Mouse (Mus musculus) yolk sac, embryonic 10.5 days (tissue): ENCODE measurements around the gene Car10.

Experiments
- DNase-seq: peaks from one replicate; pipeline ENCODE4 v3.0.0-alpha.2; 2017; ENCODE audit warnings: low spot score

Car10 gene

DNA sequence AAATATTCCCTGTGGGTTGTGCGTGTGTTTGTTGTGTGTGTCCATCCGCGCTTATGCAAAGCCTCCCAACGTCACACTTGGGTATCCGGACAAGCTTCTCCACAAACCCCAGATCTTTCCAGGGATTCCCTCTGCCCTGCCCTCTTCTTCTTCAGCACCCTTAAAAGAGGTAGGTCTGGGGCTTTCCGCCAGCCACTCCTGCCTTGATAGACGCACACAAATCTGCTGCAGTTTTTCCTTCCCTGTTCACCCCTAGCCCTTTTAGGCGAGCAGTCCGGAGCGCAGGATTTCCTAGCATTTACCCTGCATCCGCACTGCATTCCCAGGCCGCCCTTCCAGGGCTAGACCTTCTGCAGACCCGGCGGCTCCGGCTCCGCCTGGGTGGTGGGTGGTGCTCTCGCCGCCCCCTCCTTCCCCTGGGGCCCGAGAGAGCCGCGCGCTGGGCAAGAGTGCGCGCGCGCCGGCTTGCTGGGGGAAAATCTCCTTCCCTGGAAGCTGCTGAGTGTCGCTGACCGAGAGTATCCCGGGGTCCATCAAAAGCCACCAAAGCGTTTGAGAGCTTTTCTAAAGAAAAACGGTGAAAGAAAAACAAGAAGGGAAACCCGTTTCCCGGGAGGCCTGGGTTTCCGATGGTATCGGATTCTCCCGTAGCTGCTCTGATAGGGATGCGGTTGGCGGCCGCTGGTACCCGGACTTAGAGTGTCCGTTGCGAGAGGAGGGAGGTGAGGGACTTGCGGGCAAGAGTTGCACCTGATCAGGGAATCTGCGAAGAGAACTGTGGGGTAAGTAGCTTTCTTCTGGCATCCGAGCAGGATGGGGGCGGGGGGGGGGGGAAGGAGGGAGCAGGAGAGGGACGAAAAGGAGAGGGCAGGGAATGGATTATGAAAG, at the start of gene Car10:
TSS of gene Car10 (plus strand) at position 88 of the 888 bp plus-strand sequence.
- DNase-seq, result no peak

DNA sequence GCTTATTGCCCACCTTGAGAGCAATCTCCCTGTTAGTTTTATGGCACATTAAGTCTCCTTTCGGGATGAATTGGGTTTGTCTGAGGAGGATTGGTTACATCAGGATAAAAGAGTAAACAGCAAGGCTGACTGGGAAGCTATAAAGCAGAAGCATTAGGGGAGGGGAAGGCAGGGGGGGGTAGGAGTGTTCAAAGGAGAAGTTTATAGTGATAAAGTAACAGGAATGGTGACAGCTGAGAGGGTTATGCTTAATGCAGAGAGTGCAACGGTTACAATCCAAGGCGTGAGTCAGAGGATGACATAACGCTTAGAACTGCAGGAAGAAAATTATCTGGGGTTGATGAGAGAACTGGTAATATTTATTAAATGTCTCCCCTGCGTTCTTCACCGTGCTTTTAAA, 32.8 kb upstream of the Car10 start:
- DNase-seq, result no peak

DNA sequence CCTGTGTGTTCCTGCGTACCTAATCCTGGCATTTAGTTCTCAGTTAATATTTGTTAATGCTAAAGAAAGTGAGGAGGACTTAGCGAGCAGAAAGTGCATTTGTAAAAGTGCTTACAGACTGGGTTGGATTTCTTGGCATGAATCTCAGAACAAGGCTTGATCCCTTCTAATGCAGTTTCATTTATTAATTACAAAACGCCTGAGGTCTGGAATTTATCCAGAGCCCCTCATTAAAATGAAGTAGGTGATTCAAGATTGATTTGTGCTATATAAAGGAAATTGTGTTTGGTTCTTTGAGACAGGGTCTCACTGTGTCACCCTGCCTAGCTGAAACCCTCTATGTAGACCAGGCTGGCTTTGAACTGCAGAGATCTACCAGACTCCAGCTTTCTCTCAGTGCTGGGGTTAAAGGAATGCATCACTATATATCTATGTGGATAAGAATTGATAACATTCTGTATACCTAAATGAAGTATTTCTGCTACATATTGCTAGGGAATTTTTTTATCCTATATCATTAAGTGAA, 32.1 kb upstream of the Car10 start:
- no peak for DNase-seq

DNA sequence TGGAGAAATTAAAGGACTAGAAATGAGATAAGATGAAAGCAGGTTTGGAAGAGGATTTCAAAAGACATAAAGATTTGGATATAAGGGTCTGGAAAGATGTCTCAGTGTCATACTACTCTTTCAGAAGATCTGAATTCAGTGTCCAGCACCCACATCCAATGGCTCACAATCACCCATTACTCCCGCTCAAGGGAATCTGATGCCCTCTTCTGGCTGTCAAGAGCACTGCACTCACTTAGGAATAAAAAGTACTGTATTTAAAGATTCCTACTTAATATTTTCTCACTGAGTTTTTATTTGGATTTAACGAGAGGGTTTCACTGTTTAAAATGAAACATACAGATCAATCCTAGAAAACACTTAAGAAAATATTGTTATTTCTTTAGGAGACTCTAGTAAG, 2.2 kb upstream of the Car10 start:
- no peak for DNase-seq

DNA sequence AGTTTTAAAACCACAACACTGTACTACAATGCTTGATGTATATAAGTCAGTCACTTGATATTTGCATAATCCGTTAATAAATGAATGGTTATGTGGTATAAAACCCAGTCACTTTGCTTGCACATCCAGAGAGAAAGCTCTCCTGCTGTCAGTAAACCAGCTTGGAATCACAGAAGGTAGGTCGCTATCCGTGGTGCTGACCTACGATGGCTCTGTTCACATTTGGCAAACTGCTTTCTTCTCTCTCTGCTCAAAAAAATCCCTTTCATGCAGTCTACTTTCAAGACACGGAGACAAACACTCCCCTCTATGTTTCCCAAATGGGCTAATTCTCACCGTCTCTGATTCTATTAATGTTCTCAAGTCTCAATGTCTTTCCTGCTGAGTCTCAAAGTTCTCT, 827 bp upstream of the Car10 start:
- DNase-seq, result peak; percentile 15

DNA sequence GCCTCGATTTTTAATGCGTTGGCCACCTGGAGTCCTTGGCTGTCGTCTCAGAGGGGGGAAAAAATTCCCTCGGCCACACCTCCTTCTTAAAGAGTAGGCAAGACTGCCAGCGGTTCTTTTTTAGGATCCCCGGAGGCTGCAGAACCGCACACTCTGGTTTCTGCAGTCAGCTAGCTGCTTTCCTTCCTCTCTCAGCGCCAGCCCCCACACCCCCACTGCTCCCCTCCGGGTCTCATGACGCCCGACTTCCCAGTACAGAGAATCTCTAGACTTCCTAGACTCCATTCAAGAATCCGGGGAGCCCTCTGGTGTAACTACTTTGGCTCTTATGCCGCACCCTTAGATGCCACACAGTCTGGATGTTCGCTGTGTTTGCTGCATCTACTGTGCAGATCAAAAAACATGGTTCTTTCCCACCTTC, 387 bp upstream of the Car10 start:
- DNase-seq, result no peak

DNA sequence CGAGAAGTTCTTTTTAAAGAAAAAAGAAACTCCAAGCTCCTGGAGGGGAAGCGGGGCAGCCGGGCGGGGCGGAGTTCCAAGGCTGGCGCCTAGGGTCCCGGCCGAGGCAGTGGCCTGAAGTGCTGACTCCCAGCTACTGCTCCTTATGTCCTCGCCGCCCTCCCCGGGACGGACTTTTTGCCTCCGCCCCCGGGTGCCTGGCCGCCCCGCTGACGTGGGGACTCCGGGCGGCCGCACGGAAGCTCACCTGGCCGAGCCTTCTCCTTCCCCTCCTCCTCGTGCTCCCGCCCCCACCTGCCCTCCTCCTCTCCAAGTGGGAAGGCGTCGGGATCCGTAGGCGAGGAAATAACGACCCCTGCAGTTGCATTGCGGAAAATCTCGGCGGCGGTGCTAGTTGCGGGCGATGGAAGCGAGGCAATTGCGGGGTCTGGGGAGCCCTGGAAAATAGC, 1.1 kb downstream of the Car10 start:
- no peak for DNase-seq

DNA sequence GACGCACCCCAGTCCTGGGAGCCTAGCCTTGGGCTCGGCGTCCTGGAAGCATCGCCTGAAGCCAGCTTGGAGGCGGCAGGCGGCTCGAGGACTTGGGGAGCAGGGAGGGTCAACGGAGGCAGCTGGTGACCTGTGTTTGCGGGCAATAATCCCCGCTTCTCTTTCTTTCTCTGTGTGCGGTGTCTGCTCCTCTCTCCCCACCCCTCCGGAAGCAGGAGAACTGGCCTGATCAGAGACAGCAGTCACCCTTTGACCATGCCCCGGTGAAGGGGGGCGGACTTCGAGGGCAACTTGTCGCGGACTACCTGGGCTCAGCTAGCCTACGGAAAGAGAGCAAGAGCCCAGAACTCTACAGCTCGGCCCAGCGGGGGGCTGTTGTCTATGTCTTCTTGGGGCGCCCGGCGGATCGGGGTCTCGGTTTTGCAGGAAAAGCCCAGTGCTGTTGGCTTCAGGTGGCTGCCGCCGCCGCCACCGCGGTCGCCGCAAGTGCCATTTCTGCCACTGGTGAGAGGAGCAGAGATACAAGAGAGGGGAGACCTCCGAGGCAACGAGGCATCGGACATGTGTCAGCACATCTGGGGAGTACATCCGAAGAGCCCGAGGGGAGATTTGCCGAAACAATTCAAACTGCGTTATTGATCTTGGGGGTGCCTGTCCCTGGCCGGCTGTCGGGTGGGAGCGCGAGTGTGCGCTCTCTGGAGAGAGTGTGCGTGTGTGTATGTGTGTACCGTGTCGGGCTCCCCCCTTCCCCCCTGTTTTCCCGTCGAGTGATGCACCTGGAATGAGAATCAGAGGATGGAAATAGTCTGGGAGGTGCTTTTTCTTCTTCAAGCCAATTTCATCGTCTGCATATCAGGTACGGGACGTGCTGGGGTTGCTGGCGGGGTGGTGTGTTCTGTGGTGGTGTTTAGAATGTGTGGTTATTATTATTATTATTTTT, 1.9 kb downstream of the Car10 start:
- DNase-seq, result no peak

DNA sequence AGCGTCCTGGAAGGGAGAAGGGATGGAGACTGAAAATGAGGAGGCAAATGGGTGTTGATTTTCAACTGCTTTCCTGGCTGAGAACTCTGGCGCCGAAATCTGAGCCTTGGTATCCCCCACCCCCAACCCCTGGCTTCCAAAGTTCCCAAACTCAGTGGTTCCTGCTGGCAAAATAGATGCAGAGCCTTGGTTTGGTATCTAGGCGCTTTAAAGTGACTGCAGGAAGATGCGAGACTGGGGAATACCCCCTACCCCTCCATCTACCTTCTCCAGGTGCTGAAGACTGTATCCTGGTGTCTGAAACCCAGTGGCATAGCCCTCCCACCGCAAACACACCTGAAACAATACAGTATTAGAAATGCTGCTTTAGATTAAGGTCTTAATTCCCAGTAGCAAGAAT, 2.8 kb downstream of the Car10 start:
- DNase-seq, result no peak

DNA sequence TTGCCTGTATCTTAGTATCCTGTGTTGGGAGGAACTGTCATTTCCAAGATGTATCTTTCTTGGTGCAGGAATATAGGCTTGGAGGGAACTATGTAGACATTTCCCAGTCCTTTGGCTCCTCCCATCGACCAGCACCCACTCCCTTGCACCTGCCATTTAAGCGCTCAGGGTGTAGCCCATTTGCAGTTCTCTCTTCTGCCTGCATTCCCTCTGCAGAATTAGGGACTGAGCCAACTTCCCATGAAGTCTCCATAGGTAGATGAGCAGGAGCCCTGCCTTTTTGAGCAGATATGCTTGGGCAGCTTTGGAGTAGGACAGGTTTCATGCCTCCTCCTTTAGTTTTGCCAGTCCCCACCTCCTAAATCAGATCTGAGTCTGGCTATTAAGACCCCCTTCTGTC, 3.3 kb downstream of the Car10 start:
- DNase-seq, result no peak

DNA sequence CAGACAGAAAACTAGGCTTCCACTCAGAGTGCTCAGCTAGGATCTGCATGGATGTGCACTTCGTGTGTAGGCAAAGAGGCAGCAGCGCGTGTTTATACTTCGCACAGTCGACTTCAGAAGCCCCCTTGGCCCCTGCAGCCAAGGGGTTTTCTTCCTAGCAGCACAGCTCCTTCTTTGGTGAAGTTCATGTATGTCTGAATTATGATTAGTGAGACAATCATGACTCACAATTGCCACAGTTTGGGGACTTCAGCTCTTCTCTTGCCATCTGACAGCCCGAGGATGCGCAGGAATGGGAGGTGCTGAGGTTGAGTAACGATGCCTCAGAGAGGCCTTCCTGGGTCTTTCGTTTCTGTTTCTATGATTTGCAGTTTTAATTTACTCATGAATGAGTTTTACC, 4.5 kb downstream of the Car10 start:
- no peak for DNase-seq

DNA sequence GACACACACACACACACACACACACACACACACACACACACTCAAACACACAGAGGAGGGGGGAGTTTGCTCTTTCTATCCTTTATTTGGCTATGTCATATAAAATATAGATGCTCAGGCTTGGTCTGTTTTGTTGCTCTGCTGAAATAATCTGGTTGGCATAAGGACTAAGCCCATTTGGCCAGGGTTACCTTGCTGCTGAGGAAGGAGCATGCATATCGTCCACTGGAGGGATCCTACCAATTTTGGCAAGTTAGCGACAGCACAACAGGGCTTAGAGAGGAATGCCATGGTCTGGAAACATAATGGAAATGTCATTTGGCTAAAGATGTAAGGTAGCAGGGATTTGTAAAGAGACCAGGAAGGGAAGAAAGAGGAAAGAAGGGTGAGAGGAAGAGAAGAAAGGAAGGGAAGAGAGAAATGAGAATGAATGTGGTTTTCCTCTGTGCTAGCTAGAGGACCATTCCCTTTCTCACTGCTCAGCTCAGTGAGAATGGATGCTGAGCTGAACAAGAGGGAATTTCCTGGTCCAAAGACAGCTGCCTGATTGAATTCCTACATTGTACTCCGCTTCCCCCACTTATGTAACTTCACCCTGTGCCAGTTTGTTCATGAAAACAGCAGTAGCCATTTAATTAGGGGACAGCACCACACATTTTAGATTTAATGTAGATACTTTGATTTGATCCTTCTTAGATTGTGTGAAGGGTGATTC, 5.4 kb downstream of the Car10 start:
- DNase-seq, result no peak

DNA sequence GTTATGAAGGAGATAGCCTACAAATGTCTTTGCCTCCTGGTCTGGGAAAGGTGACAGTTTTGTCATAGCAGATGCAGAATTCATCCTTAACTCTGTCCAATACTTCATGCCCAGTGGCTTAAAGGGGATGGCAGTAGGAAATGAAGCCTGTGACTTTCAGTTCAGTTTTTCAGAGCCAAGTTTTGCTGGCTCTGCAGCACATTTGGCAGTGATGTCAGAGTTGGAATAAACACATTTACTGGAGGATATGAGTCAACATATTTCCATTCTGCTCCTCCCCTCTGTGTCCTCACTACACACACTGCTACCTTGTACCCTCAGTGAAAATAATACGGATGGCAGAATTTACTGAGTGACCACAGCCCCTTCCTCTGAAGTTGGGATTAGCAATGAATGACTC, 11.6 kb downstream of the Car10 start:
- no peak for DNase-seq

DNA sequence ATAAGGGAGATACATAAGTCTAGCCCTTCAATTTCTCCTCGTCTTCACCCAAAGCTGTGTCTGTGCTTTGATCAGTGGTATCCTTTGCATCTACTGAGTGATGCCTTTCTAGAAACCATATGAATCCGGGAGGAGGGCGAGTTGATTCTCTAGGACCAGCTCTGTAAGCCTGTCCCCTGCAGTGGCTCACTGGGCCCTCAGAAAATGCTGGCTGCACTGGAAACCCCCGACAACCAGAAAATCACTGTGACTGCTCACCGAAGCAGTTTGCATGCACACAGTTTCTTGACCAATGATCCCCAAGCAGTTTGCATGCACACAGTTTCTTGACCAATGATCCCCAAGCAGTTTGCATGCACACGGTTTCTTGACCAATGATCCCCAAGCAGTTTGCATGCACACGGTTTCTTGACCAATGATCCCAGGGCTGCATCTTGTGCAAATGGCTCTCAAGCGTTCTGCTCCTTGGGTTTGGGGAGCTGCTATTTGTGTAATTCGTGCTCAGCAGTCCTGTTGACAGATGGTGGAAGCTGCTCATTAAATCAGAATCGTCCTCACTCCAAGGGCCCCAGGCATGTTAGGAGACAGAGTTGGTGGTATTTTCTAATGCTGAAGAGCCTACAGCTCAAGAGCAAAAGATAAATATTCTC, 23.1 kb downstream of the Car10 start:
- DNase-seq, result no peak

DNA sequence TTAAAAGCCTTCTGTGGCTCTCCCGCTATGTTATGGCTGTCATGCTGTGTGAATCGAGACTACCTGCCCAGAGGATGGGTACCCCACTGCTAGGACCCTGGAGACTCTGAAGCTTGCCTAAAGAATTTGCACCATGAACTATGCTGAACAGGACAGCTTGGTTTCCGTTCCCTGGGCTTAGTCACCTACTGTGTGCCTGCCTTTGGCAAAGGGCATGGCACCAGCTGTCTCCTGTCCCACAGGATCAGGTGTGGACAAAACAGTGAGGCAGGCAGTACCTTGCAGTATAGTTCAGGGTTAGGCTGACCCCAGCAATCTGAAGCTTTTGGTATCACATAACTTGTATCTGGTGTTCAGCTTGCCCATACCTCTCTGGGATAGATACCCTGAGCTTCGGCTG, 25.9 kb downstream of the Car10 start:
- DNase-seq, result no peak

DNA sequence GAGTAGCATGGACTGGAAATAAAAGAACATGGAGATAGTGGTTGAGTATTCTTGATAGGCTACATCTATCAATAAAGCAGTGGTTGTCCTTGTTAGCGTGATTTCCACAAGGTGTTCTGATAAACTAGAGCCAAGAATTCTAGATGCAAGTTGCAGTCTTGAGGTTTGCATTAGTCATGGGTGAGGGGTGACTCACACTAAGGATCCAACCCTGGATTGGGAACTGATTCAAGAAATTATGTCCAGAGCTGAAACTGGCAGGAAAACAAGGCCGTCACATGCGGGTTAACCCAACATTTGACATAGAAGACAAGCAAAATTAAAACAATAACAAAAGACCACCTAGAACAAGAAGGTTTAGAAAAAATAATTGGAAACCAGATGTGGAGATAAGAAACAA, 28.6 kb downstream of the Car10 start:
- no peak for DNase-seq

DNA sequence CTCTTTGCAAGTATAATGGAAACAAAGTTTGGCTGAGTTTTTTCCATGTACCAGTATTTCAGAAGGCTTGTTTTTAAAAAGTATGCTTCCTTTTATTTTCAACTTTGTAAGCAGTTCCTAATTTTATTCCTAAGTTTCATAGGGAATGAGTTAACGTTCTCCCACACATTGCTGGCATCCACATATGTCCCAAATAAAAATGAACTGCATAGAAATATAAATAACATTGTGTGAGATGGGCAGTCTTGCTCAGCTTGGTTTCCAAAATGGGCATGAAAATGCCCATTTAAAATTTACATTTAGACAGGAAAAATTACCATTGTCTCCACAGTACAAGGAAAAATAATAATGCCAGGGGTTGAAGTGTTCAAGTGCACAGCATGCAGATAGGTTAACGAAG, 30.7 kb downstream of the Car10 start:
- no peak for DNase-seq

DNA sequence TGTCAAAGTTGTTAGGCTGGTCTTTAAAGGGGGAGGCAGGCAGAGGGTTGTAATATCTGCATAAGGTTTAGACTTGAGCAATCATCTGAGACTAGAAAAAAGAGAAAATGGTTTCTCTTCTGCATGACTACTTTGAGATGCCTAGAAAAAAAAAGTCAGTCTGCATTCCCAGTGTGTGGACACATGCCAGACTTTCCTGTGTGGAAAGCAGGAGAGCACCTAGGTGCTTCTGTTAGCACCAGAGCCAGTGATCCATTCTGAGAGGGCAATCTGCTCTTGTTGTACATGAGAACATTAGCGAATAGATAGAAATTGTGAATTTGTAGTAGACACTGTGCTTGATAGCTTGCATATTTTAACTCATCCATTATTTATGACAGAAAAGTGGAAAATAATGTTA, 40.0 kb downstream of the Car10 start:
- DNase-seq, result no peak

DNA sequence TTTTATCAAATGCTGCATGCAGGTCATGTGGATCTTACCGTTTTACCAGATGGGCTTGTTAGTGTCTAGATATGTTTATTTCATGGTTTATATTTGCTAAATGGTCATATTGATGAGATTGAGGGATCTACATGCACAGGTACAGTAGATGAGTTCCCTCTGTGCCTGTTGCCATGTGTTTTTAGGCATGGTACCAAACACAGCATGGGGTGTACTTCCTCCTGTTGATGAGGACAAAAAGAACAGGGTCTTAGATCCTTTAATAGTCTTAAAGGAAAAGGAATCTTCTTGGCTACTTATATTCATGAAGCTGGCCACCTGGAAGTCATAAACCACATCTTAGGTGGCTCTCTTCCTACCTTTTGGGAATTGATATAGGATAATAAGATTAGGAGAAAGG, 43.9 kb downstream of the Car10 start:
- DNase-seq, result no peak

DNA sequence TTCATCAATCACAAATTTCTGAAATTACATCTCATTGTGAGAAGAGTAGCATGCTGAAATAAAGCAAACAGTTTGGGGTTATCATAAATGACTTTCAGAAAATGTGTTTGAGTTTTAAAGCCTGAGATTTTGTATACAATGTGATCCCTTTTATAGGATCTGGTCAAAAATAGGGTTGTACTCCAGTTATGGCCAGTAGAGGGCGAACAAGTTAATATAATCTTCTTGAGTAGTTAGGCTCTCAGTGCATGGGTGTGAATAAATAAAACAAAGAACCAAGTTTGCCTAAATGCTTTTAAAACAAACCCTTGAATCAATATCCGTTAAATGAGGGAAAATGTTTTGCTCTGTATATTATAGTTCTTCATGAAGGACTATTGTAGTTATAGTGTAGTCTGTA, 46.7 kb downstream of the Car10 start:
- DNase-seq, result no peak

DNA sequence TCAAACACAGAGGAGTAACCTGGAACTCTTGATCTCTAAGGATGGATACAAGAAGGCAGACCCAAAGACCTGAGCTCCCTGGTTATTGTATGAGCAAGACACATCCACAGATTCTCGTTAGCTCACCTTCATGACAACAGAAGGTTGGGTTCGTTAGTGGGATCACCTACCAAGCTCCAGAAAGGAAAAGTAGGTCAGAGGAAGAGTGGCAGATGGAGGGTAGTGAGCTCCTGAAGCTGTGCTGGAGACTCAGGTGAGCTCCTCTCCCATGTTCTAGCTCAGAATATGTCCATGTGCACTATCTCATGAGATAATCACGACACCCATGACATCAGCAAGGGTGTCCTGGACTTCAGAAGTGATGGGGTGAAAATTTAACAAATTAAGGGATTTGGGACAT, 57.1 kb downstream of the Car10 start:
- DNase-seq, result no peak

DNA sequence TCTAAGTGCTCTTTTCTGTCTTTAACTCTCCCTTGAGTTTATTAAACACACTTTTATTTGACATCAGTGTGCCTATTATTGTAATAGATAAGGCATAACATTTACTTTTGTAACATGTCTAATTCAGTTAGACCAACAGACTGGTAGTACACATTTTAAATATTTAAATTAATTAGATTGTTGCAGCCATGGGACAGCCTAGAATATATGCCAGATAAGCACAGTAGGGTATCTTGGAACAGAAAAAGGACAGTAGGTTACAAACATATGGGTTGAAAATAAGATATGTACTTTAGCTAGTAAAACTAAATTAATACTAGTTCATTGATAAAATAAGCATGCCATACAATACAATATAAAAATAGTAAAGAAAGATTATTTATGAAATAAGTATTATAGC, 74.6 kb downstream of the Car10 start:
- no peak for DNase-seq
